Mouse (Mus musculus) cerebellum, adult 2 months (tissue): ENCODE data around the gene Ppp1r1a.

Experiments
- CTCF ChIP-seq: fragments of 200-500 bp; IDR thresholded peaks from 2 replicates; pipeline ENCODE4 v1.5.1; 2011; ENCODE audit warnings: low read depth, mild to moderate bottlenecking, control low read depth, low read length, moderate library complexity, borderline replicate concordance; ENCODE audit not compliant: insufficient read depth
- POLR2A ChIP-seq: fragments of 200-500 bp; IDR thresholded peaks from 2 replicates; pipeline ENCODE4 v1.6.1; 2011; ENCODE audit warnings: low read length, control low read depth, borderline replicate concordance; ENCODE audit not compliant: insufficient read depth

- TF ChIP-seq CTCF, result no peak
- no peak for TF ChIP-seq POLR2A
These were observed 4.7 kb upstream of the Ppp1r1a start for GRCm38 (mm10) chr15:103542526-103542925.
